Mouse (Mus musculus): ENCODE measurements around the gene Vma21. TPM values are rescaled to one million over a fixed set of nuclear protein-coding genes. Genes with fewer than 3 reads are reported as not detected.

Gene Vma21
- total RNA-seq (2014; fragmentation: Nextera tagmentation) (51.1 and 68.1 TPM in 2 replicates), total RNA-seq (2017) (13.7 and 16.7 TPM in 2 replicates), polyA plus RNA-seq (2012) (3.9 and 9.8 TPM in 2 replicates)

- H3K4me3 ChIP-seq (ENCODE audit: low read depth, low read length), result peak within 1 kb of the TSS; percentile 83
- H3K9me3 ChIP-seq (replicated peaks), result no peaks in the 10 kb centered on the region
- H3K36me3 ChIP-seq (replicated peaks), result peaks cover 3% of the 10 kb centered on the region
- no peak for ATAC-seq (ENCODE audit: extremely low read depth, insufficient number of reproducible peaks, low FRiP score, poor library complexity, severe bottlenecking)
- no peaks in the 10 kb centered on the region for H3K27me3 ChIP-seq (ENCODE audit: insufficient read depth, low read length)
- TF ChIP-seq POLR2AphosphoS5 (IDR thresholded peaks at IDR 0.05; ENCODE audit: insufficient replicate concordance, low read depth, low read length) (no peak), TAL1 (conservative IDR thresholded peaks at IDR 0.05; ENCODE audit: low read depth, low read length) (no peak), GATA2 (IDR thresholded peaks at IDR 0.05; ENCODE audit: borderline replicate concordance, low read depth, low read length) (no peak), GATA1 (IDR thresholded peaks at IDR 0.05; ENCODE audit: borderline replicate concordance, low read length) (no peak), CTCF (IDR thresholded peaks at IDR 0.05; ENCODE audit: low read depth, low read length) (no peak)
- no peak for DNase-seq (ENCODE audit: low spot score)
- H3K4me1 ChIP-seq (ENCODE audit: insufficient read depth, low read depth, low read length), result peaks cover 11% of the 10 kb centered on the region
Measured at GRCm38 (mm10) chrX:71815631-71816345, at the start of gene Vma21. Gene Vma21, plus strand, starts transcription at chrX:71815924.

GRCm38 (mm10) chrX:71767909-71768308 is 47.8 kb upstream of the Vma21 start:
- no peak for TF ChIP-seq CTCF (IDR thresholded peaks at IDR 0.05; ENCODE audit: low read depth, low read length)
- no peak for TF ChIP-seq TAL1 (conservative IDR thresholded peaks at IDR 0.05; ENCODE audit: low read depth, low read length)
- no peak for TF ChIP-seq POLR2AphosphoS5 (IDR thresholded peaks at IDR 0.05; ENCODE audit: insufficient replicate concordance, low read depth, low read length)

GRCm38 (mm10) chrX:71791106-71791505 is 24.6 kb upstream of the Vma21 start:
- H3K36me3 ChIP-seq (replicated peaks), result no peaks in the 10 kb centered on the region
- ATAC-seq (ENCODE audit: extremely low read depth, insufficient number of reproducible peaks, low FRiP score, poor library complexity, severe bottlenecking) (no peak), DNase-seq (ENCODE audit: low spot score) (no peak)
- H3K4me1 ChIP-seq (ENCODE audit: insufficient read depth, low read depth, low read length), result no peaks in the 10 kb centered on the region
- no peaks in the 10 kb centered on the region for H3K9me3 ChIP-seq (replicated peaks)
- H3K27me3 ChIP-seq (ENCODE audit: insufficient read depth, low read length), result no peaks in the 10 kb centered on the region
- no peak for TF ChIP-seq TAL1 (conservative IDR thresholded peaks at IDR 0.05; ENCODE audit: low read depth, low read length)
- TF ChIP-seq POLR2AphosphoS5 (IDR thresholded peaks at IDR 0.05; ENCODE audit: insufficient replicate concordance, low read depth, low read length), result no peak
- no peak for TF ChIP-seq GATA1 (IDR thresholded peaks at IDR 0.05; ENCODE audit: borderline replicate concordance, low read length)
- no peak for TF ChIP-seq CTCF (IDR thresholded peaks at IDR 0.05; ENCODE audit: low read depth, low read length)
- TF ChIP-seq GATA2 (IDR thresholded peaks at IDR 0.05; ENCODE audit: borderline replicate concordance, low read depth, low read length), result no peak
- H3K4me3 ChIP-seq (ENCODE audit: low read depth, low read length), result no peak overlapping the region

More at GRCm38 (mm10) chrX:71767909-71768308, 47.8 kb upstream of the Vma21 start:
- ATAC-seq (ENCODE audit: extremely low read depth, insufficient number of reproducible peaks, low FRiP score, poor library complexity, severe bottlenecking) (no peak), DNase-seq (ENCODE audit: low spot score) (no peak)
- Histone ChIP-seq H3K36me3 (replicated peaks) (no peaks in the 10 kb centered on the region), H3K4me1 (ENCODE audit: insufficient read depth, low read depth, low read length) (no peaks in the 10 kb centered on the region), H3K4me3 (ENCODE audit: low read depth, low read length) (no peak overlapping the region), H3K9me3 (replicated peaks) (no peaks in the 10 kb centered on the region), H3K27me3 (ENCODE audit: insufficient read depth, low read length) (no peaks in the 10 kb centered on the region)

GRCm38 (mm10) chrX:71797766-71798165 is 18.0 kb upstream of the Vma21 start:
- Histone ChIP-seq H3K9me3 (replicated peaks) (no peaks in the 10 kb centered on the region), H3K4me1 (ENCODE audit: insufficient read depth, low read depth, low read length) (no peaks in the 10 kb centered on the region), H3K27me3 (ENCODE audit: insufficient read depth, low read length) (no peaks in the 10 kb centered on the region), H3K4me3 (ENCODE audit: low read depth, low read length) (no peak overlapping the region), H3K36me3 (replicated peaks) (no peaks in the 10 kb centered on the region)
- TF ChIP-seq POLR2AphosphoS5 (IDR thresholded peaks at IDR 0.05; ENCODE audit: insufficient replicate concordance, low read depth, low read length) (no peak), TAL1 (conservative IDR thresholded peaks at IDR 0.05; ENCODE audit: low read depth, low read length) (no peak), CTCF (IDR thresholded peaks at IDR 0.05; ENCODE audit: low read depth, low read length) (no peak), GATA1 (IDR thresholded peaks at IDR 0.05; ENCODE audit: borderline replicate concordance, low read length) (no peak), GATA2 (IDR thresholded peaks at IDR 0.05; ENCODE audit: borderline replicate concordance, low read depth, low read length) (no peak)
- ATAC-seq (ENCODE audit: extremely low read depth, insufficient number of reproducible peaks, low FRiP score, poor library complexity, severe bottlenecking) (no peak), DNase-seq (ENCODE audit: low spot score) (no peak)

- TF ChIP-seq POLR2AphosphoS5 (IDR thresholded peaks at IDR 0.05; ENCODE audit: insufficient replicate concordance, low read depth, low read length) (no peak), GATA1 (IDR thresholded peaks at IDR 0.05; ENCODE audit: borderline replicate concordance, low read length) (no peak), CTCF (IDR thresholded peaks at IDR 0.05; ENCODE audit: low read depth, low read length) (no peak), TAL1 (conservative IDR thresholded peaks at IDR 0.05; ENCODE audit: low read depth, low read length) (no peak), GATA2 (IDR thresholded peaks at IDR 0.05; ENCODE audit: borderline replicate concordance, low read depth, low read length) (no peak)
- H3K4me1 ChIP-seq (ENCODE audit: insufficient read depth, low read depth, low read length), result no peaks in the 10 kb centered on the region
- H3K27me3 ChIP-seq (ENCODE audit: insufficient read depth, low read length), result no peaks in the 10 kb centered on the region
- H3K9me3 ChIP-seq (replicated peaks), result no peaks in the 10 kb centered on the region
- no peak overlapping the region for H3K4me3 ChIP-seq (ENCODE audit: low read depth, low read length)
- ATAC-seq (ENCODE audit: extremely low read depth, insufficient number of reproducible peaks, low FRiP score, poor library complexity, severe bottlenecking) (no peak), DNase-seq (ENCODE audit: low spot score) (no peak)
- no peaks in the 10 kb centered on the region for H3K36me3 ChIP-seq (replicated peaks)
Measured at GRCm38 (mm10) chrX:71798883-71799282, 16.8 kb upstream of the Vma21 start.

- TF ChIP-seq POLR2AphosphoS5 (IDR thresholded peaks at IDR 0.05; ENCODE audit: insufficient replicate concordance, low read depth, low read length), result no peak
- no peak for TF ChIP-seq GATA2 (IDR thresholded peaks at IDR 0.05; ENCODE audit: borderline replicate concordance, low read depth, low read length)
- no peak for TF ChIP-seq TAL1 (conservative IDR thresholded peaks at IDR 0.05; ENCODE audit: low read depth, low read length)
- TF ChIP-seq CTCF (IDR thresholded peaks at IDR 0.05; ENCODE audit: low read depth, low read length), result no peak
- no peak for TF ChIP-seq GATA1 (IDR thresholded peaks at IDR 0.05; ENCODE audit: borderline replicate concordance, low read length)
- DNase-seq (ENCODE audit: low spot score), result no peak
- Histone ChIP-seq H3K9me3 (replicated peaks) (no peaks in the 10 kb centered on the region), H3K4me1 (ENCODE audit: insufficient read depth, low read depth, low read length) (peaks cover 11% of the 10 kb centered on the region), H3K4me3 (ENCODE audit: low read depth, low read length) (no peak overlapping the region), H3K27me3 (ENCODE audit: insufficient read depth, low read length) (no peaks in the 10 kb centered on the region), H3K36me3 (replicated peaks) (no peaks in the 10 kb centered on the region)
- ATAC-seq (ENCODE audit: extremely low read depth, insufficient number of reproducible peaks, low FRiP score, poor library complexity, severe bottlenecking), result no peak
Measured at GRCm38 (mm10) chrX:71811966-71812835, 3.5 kb upstream of the Vma21 start.
